Mouse (Mus musculus) neural tube, embryonic 12.5 days (tissue): ENCODE results near the gene Fjx1. TPM values are rescaled to one million over a fixed set of nuclear protein-coding genes. Genes with fewer than 3 reads are reported as not detected.

Source experiments
- ATAC-seq: fragments of 200-750 bp; cut with Nextera tagmentation; 2 replicates; pipeline ENCODE4 v1.8.0; 2017; ENCODE audit warnings: low read depth, mild to moderate bottlenecking, moderate TSS enrichment, moderate library complexity; ENCODE audit not compliant: low FRiP score
- H3K27ac ChIP-seq: fragments of 300-500 bp; sonication (generic); 2 replicates; pipeline ENCODE4 v1.5.1; 2016
- H3K27me3 ChIP-seq: fragments of 300-500 bp; sonication (generic); replicated peaks from 2 replicates; pipeline ENCODE4 v1.6.1; 2016; ENCODE audit warnings: mild to moderate bottlenecking
- H3K36me3 ChIP-seq: fragments of 300-500 bp; sonication (generic); 2 replicates; pipeline ENCODE4 v1.6.1; 2016; ENCODE audit warnings: mild to moderate bottlenecking
- H3K4me1 ChIP-seq: fragments of 300-500 bp; sonication (generic); 2 replicates; pipeline ENCODE4 v1.6.1; 2016
- H3K4me2 ChIP-seq: fragments of 300-500 bp; sonication (generic); replicated peaks from 2 replicates; pipeline ENCODE4 v1.6.1; 2016; ENCODE audit warnings: mild to moderate bottlenecking
- H3K4me3 ChIP-seq: fragments of 300-500 bp; sonication (generic); 2 replicates; pipeline ENCODE4 v1.5.1; 2016
- H3K9ac ChIP-seq: fragments of 300-500 bp; sonication (generic); 2 replicates; pipeline ENCODE4 v1.6.1; 2016; ENCODE audit warnings: mild to moderate bottlenecking
- H3K9me3 ChIP-seq: fragments of 300-500 bp; sonication (generic); 2 replicates; pipeline ENCODE4 v1.6.1; 2016; ENCODE audit warnings: mild to moderate bottlenecking
- WGBS: fragments of 180-500 bp; shearing (Covaris S2); methylation state at CpG from one replicate; pipeline ENCODE4 v1.1.7; 2016; 5-methylcytosine and 5-hydroxymethylcytosine counted together
- polyA plus RNA-seq: library from polyadenylated mRNA; unstranded; fragments of >200 nt; fragmentation: Nextera tagmentation; extraction: Ambion mirVana; gene quantifications from 2 replicates; pipeline ENCODE4 v1.2.1, GENCODE M21; 2016

Gene Fjx1
- 47.3 and 52.4 TPM in 2 replicates for polyA plus RNA-seq

GRCm38 (mm10) chr2:102451671-102452549 is at the start of gene Fjx1:
Gene Fjx1 (minus strand): TSS chr2:102452499.
- peak; percentile 84 for ATAC-seq
- Histone ChIP-seq H3K9me3 (no peaks in the 10 kb centered on the region), H3K4me2 (peak within 1 kb of the TSS; percentile 92), H3K4me1 (peaks cover 14% of the 10 kb centered on the region), H3K27me3 (no peaks in the 10 kb centered on the region), H3K36me3 (0 out of 2 replicates have a peak, but pooled peaks cover 3% of the 10 kb centered on the region), H3K9ac (peak within 1 kb of the TSS; percentile 97), H3K27ac (peak within 1 kb of the TSS; percentile 91), H3K4me3 (peak within 1 kb of the TSS; percentile 88)
- WGBS = under 1% methylated on average over 46 of the region's 49 CpGs

GRCm38 (mm10) chr2:102500001-102500689 is 47.8 kb upstream of the Fjx1 start:
- WGBS = 55% methylated on average over 4 of the region's 4 CpGs
- no peak overlapping the region for H3K27ac ChIP-seq
- H3K4me3 ChIP-seq = no peak overlapping the region
- no peak overlapping the region for H3K9ac ChIP-seq
- no peaks in the 10 kb centered on the region for H3K9me3 ChIP-seq
- no peaks in the 10 kb centered on the region for H3K27me3 ChIP-seq
- no peak overlapping the region for H3K4me2 ChIP-seq
- no peaks in the 10 kb centered on the region for H3K4me1 ChIP-seq
- no peaks in the 10 kb centered on the region for H3K36me3 ChIP-seq
- ATAC-seq = no peak

GRCm38 (mm10) chr2:102480738-102481137 is 28.4 kb upstream of the Fjx1 start:
- 0 out of 2 replicates have a peak, but pooled peaks have one; percentile 48 for ATAC-seq
- Histone ChIP-seq H3K4me2 (no peak overlapping the region), H3K27ac (no peak overlapping the region), H3K9ac (no peak overlapping the region), H3K4me3 (no peak overlapping the region), H3K27me3 (no peaks in the 10 kb centered on the region), H3K36me3 (no peaks in the 10 kb centered on the region), H3K9me3 (no peaks in the 10 kb centered on the region), H3K4me1 (peaks cover 11% of the 10 kb centered on the region; the same call in 1 of the 2 replicates)
- 20% methylated on average over 3 of the region's 3 CpGs for WGBS

- H3K27me3 ChIP-seq = no peaks in the 10 kb centered on the region
- WGBS = 63% methylated on average over 2 of the region's 2 CpGs
- ATAC-seq = no peak
These were observed 23.8 kb upstream of the Fjx1 start for GRCm38 (mm10) chr2:102476101-102476500.

GRCm38 (mm10) chr2:102468645-102469044 is 16.3 kb upstream of the Fjx1 start:
- H3K27ac ChIP-seq = no peak overlapping the region
- no peak overlapping the region for H3K4me3 ChIP-seq
- WGBS = 91% methylated on average over 3 of the region's 3 CpGs
- no peaks in the 10 kb centered on the region for H3K9me3 ChIP-seq
- no peak overlapping the region for H3K4me2 ChIP-seq
- H3K4me1 ChIP-seq = no peaks in the 10 kb centered on the region
- ATAC-seq = no peak
- H3K36me3 ChIP-seq = no peaks in the 10 kb centered on the region
- no peaks in the 10 kb centered on the region for H3K27me3 ChIP-seq
- no peak overlapping the region for H3K9ac ChIP-seq

More at GRCm38 (mm10) chr2:102476101-102476500, 23.8 kb upstream of the Fjx1 start:
- peaks cover 6% of the 10 kb centered on the region; the same call in 1 of the 2 replicates for H3K4me1 ChIP-seq
- no peaks in the 10 kb centered on the region for H3K9me3 ChIP-seq
- H3K36me3 ChIP-seq = no peaks in the 10 kb centered on the region
- no peak overlapping the region for H3K4me3 ChIP-seq
- H3K27ac ChIP-seq = no peak overlapping the region
- H3K9ac ChIP-seq = no peak overlapping the region
- H3K4me2 ChIP-seq = no peak overlapping the region

- Histone ChIP-seq H3K9ac (no peak overlapping the region), H3K36me3 (no peaks in the 10 kb centered on the region), H3K27me3 (no peaks in the 10 kb centered on the region), H3K9me3 (no peaks in the 10 kb centered on the region), H3K4me3 (no peak overlapping the region), H3K27ac (no peak overlapping the region), H3K4me2 (no peak overlapping the region), H3K4me1 (no peaks in the 10 kb centered on the region)
- WGBS = 81% methylated on average over 2 of the region's 2 CpGs
- ATAC-seq = peak; percentile 41
These were observed 12.0 kb upstream of the Fjx1 start for GRCm38 (mm10) chr2:102464342-102464732.

- no peaks in the 10 kb centered on the region for H3K36me3 ChIP-seq
- 53% methylated on average over 12 of the region's 12 CpGs for WGBS
- no peaks in the 10 kb centered on the region for H3K9me3 ChIP-seq
- H3K27ac ChIP-seq = no peak overlapping the region
- no peak overlapping the region for H3K4me3 ChIP-seq
- no peaks in the 10 kb centered on the region for H3K4me1 ChIP-seq
- ATAC-seq = peak; percentile 39; the same call in 1 of the 2 replicates
- H3K4me2 ChIP-seq = no peak overlapping the region
- H3K9ac ChIP-seq = no peak overlapping the region
- no peaks in the 10 kb centered on the region for H3K27me3 ChIP-seq
These were observed 11.5 kb upstream of the Fjx1 start for GRCm38 (mm10) chr2:102463587-102464341.

GRCm38 (mm10) chr2:102461491-102461890 is 9.2 kb upstream of the Fjx1 start:
- ATAC-seq = no peak

GRCm38 (mm10) chr2:102455126-102455525 is 2.8 kb upstream of the Fjx1 start:
- Histone ChIP-seq H3K27me3 (no peaks in the 10 kb centered on the region), H3K9ac (no peak overlapping the region), H3K4me1 (peaks cover 6% of the 10 kb centered on the region; the same call in 1 of the 2 replicates), H3K4me3 (no peak overlapping the region), H3K9me3 (no peaks in the 10 kb centered on the region), H3K36me3 (no peaks in the 10 kb centered on the region), H3K27ac (no peak overlapping the region), H3K4me2 (no peak overlapping the region)
- ATAC-seq = no peak
- WGBS = 93% methylated on average over 1 of the region's 1 CpGs

More at GRCm38 (mm10) chr2:102461491-102461890, 9.2 kb upstream of the Fjx1 start:
- Histone ChIP-seq H3K9me3 (no peaks in the 10 kb centered on the region), H3K9ac (no peak overlapping the region), H3K4me3 (no peak overlapping the region), H3K36me3 (no peaks in the 10 kb centered on the region), H3K27ac (no peak overlapping the region), H3K4me1 (no peaks in the 10 kb centered on the region), H3K4me2 (no peak overlapping the region), H3K27me3 (no peaks in the 10 kb centered on the region)
- 92% methylated on average over 1 of the region's 1 CpGs for WGBS

GRCm38 (mm10) chr2:102453447-102453846 is 1.1 kb upstream of the Fjx1 start:
- Histone ChIP-seq H3K36me3 (no peaks in the 10 kb centered on the region), H3K9ac (no peak overlapping the region), H3K27ac (no peak overlapping the region), H3K4me1 (peaks cover 14% of the 10 kb centered on the region), H3K27me3 (no peaks in the 10 kb centered on the region), H3K9me3 (no peaks in the 10 kb centered on the region), H3K4me3 (no peak overlapping the region), H3K4me2 (no peak overlapping the region)
- WGBS = 26% methylated on average over 3 of the region's 3 CpGs
- no peak for ATAC-seq

GRCm38 (mm10) chr2:102450761-102451670 is 1.3 kb downstream of the Fjx1 start:
- H3K9ac ChIP-seq = peak overlapping the region; percentile 97
- 0 out of 2 replicates have a peak, but pooled peaks cover 3% of the 10 kb centered on the region for H3K36me3 ChIP-seq
- H3K4me1 ChIP-seq = peaks cover 14% of the 10 kb centered on the region
- H3K27me3 ChIP-seq = no peaks in the 10 kb centered on the region
- H3K27ac ChIP-seq = peak overlapping the region; percentile 91
- peak overlapping the region; percentile 92 for H3K4me2 ChIP-seq
- ATAC-seq = peak; percentile 69
- under 1% methylated on average over 106 of the region's 109 CpGs for WGBS
- peak overlapping the region; percentile 88 for H3K4me3 ChIP-seq
- no peaks in the 10 kb centered on the region for H3K9me3 ChIP-seq
